Mouse (Mus musculus) neural tube, embryonic 13.5 days (tissue): Measurements from ENCODE around the gene Lypla2. TPM values are rescaled to one million over a fixed set of nuclear protein-coding genes. Genes with fewer than 3 reads are reported as not detected.

Experiments used
- ATAC-seq: fragments of 200-750 bp; cut with Nextera tagmentation; 2 replicates; pipeline ENCODE4 v1.8.0; 2017; ENCODE audit warnings: low read depth, mild to moderate bottlenecking, moderate TSS enrichment, moderate library complexity
- H3K27ac ChIP-seq: fragments of 300-500 bp; sonication (generic); replicated peaks from 2 replicates; pipeline ENCODE4 v1.5.1; 2015; ENCODE audit warnings: moderate library complexity, mild to moderate bottlenecking, inconsistent platforms
- H3K27me3 ChIP-seq: fragments of 300-500 bp; sonication (generic); 2 replicates; pipeline ENCODE4 v1.6.1; 2015; ENCODE audit warnings: mild to moderate bottlenecking, inconsistent platforms
- H3K36me3 ChIP-seq: fragments of 300-500 bp; sonication (generic); 2 replicates; pipeline ENCODE4 v1.6.1; 2015; ENCODE audit warnings: mild to moderate bottlenecking, inconsistent platforms
- H3K4me1 ChIP-seq: fragments of 300-500 bp; sonication (generic); replicated peaks from 2 replicates; pipeline ENCODE4 v1.6.1; 2015; ENCODE audit warnings: inconsistent platforms
- H3K4me2 ChIP-seq: fragments of 300-500 bp; sonication (generic); 2 replicates; pipeline ENCODE4 v1.6.1; 2015; ENCODE audit warnings: inconsistent platforms, mild to moderate bottlenecking, moderate library complexity
- H3K4me3 ChIP-seq: fragments of 300-500 bp; sonication (generic); 2 replicates; pipeline ENCODE4 v1.5.1; 2015; ENCODE audit warnings: mild to moderate bottlenecking, inconsistent platforms
- H3K9ac ChIP-seq: fragments of 300-500 bp; sonication (generic); 2 replicates; pipeline ENCODE4 v1.6.1; 2015; ENCODE audit warnings: moderate library complexity, mild to moderate bottlenecking, inconsistent platforms
- H3K9me3 ChIP-seq: fragments of 300-500 bp; sonication (generic); 2 replicates; pipeline ENCODE4 v1.6.1; 2016; ENCODE audit warnings: inconsistent platforms
- WGBS: fragments of 180-500 bp; shearing (Covaris S2); methylation state at CpG from one replicate; pipeline ENCODE4 v1.1.7; 2015; 5-methylcytosine and 5-hydroxymethylcytosine counted together
- polyA plus RNA-seq: library from polyadenylated mRNA; unstranded; fragments of >200 nt; fragmentation: Nextera tagmentation; extraction: Ambion mirVana; gene quantifications from 2 replicates; pipeline ENCODE4 v1.2.1, GENCODE M21; 2015

The Lypla2 gene
- polyA plus RNA-seq, 1 experiment from 2014 or later = 199 TPM

- peaks cover 19% of the 10 kb centered on the region for H3K4me1 ChIP-seq
- no peaks in the 10 kb centered on the region for H3K27me3 ChIP-seq
- H3K4me2 ChIP-seq = no peak overlapping the region
- H3K27ac ChIP-seq = no peak overlapping the region
- H3K9ac ChIP-seq = no peak overlapping the region
- no peak for ATAC-seq
- H3K9me3 ChIP-seq = no peaks in the 10 kb centered on the region
- WGBS = 90% methylated on average over 5 of the region's 5 CpGs
- no peak overlapping the region for H3K4me3 ChIP-seq
- H3K36me3 ChIP-seq = peaks cover 35% of the 10 kb centered on the region
Observed at GRCm38 (mm10) chr4:135925341-135925740, 47.1 kb downstream of the Lypla2 start.

- H3K36me3 ChIP-seq = peaks cover 33% of the 10 kb centered on the region
- H3K4me3 ChIP-seq = no peak overlapping the region
- H3K4me2 ChIP-seq = no peak overlapping the region
- no peak overlapping the region for H3K27ac ChIP-seq
- 92% methylated on average over 2 of the region's 2 CpGs for WGBS
- H3K27me3 ChIP-seq = no peaks in the 10 kb centered on the region
- H3K4me1 ChIP-seq = peaks cover 19% of the 10 kb centered on the region
- no peak overlapping the region for H3K9ac ChIP-seq
- H3K9me3 ChIP-seq = no peaks in the 10 kb centered on the region
- no peak for ATAC-seq
Observed at GRCm38 (mm10) chr4:135924418-135924817, 48.0 kb downstream of the Lypla2 start.

GRCm38 (mm10) chr4:135922190-135922589 is 50.2 kb downstream of the Lypla2 start:
- H3K36me3 ChIP-seq = peaks cover 33% of the 10 kb centered on the region
- peaks cover 19% of the 10 kb centered on the region for H3K4me1 ChIP-seq
- peak overlapping the region; percentile 61 for H3K4me3 ChIP-seq
- WGBS = 93% methylated on average over 1 of the region's 1 CpGs
- H3K9ac ChIP-seq = peak overlapping the region; percentile 79
- no peaks in the 10 kb centered on the region for H3K27me3 ChIP-seq
- peak overlapping the region; percentile 87 for H3K4me2 ChIP-seq
- ATAC-seq = no peak
- H3K9me3 ChIP-seq = no peaks in the 10 kb centered on the region
- no peak overlapping the region for H3K27ac ChIP-seq

GRCm38 (mm10) chr4:135921257-135922120 is 50.9 kb downstream of the Lypla2 start:
- WGBS = 7% methylated on average over 26 of the region's 26 CpGs

GRCm38 (mm10) chr4:135920304-135921241 is 51.9 kb downstream of the Lypla2 start, which contains the start of gene Fuca1:
TSS of gene Fuca1 (plus strand) at chr4:135920735.
- WGBS = 2% methylated on average over 60 of the region's 60 CpGs
- ATAC-seq = peak; percentile 98
- H3K4me1 ChIP-seq = peaks cover 19% of the 10 kb centered on the region

More at GRCm38 (mm10) chr4:135921257-135922120, 50.9 kb downstream of the Lypla2 start:
- peak; percentile 54 for ATAC-seq
- Histone ChIP-seq H3K9ac (peak overlapping the region; percentile 79), H3K4me1 (peaks cover 19% of the 10 kb centered on the region), H3K4me3 (peak overlapping the region; percentile 61), H3K27ac (peak overlapping the region; percentile 84), H3K27me3 (no peaks in the 10 kb centered on the region), H3K9me3 (no peaks in the 10 kb centered on the region), H3K4me2 (peak overlapping the region; percentile 87), H3K36me3 (peaks cover 28% of the 10 kb centered on the region)

GRCm38 (mm10) chr4:135919280-135919639 is 53.2 kb downstream of the Lypla2 start:
- H3K36me3 ChIP-seq = peaks cover 10% of the 10 kb centered on the region; the same call in 1 of the 2 replicates
- no peaks in the 10 kb centered on the region for H3K27me3 ChIP-seq
- no peak for ATAC-seq
- 89% methylated on average over 3 of the region's 3 CpGs for WGBS
- no peak overlapping the region for H3K9ac ChIP-seq
- H3K4me1 ChIP-seq = peaks cover 19% of the 10 kb centered on the region
- H3K27ac ChIP-seq = no peak overlapping the region
- H3K4me3 ChIP-seq = no peak overlapping the region
- H3K9me3 ChIP-seq = no peaks in the 10 kb centered on the region
- no peak overlapping the region for H3K4me2 ChIP-seq

More at GRCm38 (mm10) chr4:135920304-135921241, 51.9 kb downstream of the Lypla2 start, which contains the start of gene Fuca1:
- Histone ChIP-seq H3K4me3 (peak within 1 kb of the TSS; percentile 61), H3K4me2 (peak within 1 kb of the TSS; percentile 87), H3K9me3 (no peaks in the 10 kb centered on the region), H3K9ac (peak within 1 kb of the TSS; percentile 79), H3K36me3 (peaks cover 18% of the 10 kb centered on the region), H3K27ac (peak within 1 kb of the TSS; percentile 84), H3K27me3 (no peaks in the 10 kb centered on the region)

GRCm38 (mm10) chr4:135918635-135919279 is 53.7 kb downstream of the Lypla2 start:
- H3K9ac ChIP-seq = no peak overlapping the region
- 89% methylated on average over 13 of the region's 13 CpGs for WGBS
- no peak overlapping the region for H3K4me3 ChIP-seq
- H3K27ac ChIP-seq = no peak overlapping the region
- ATAC-seq = no peak
- H3K4me1 ChIP-seq = peaks cover 19% of the 10 kb centered on the region
- no peak overlapping the region for H3K4me2 ChIP-seq
- H3K27me3 ChIP-seq = no peaks in the 10 kb centered on the region
- no peaks in the 10 kb centered on the region for H3K9me3 ChIP-seq
- peaks cover 10% of the 10 kb centered on the region; the same call in 1 of the 2 replicates for H3K36me3 ChIP-seq

Other genes starting within 250 kb of the Lypla2 start
- gene Il22ra1, start 244.5 kb downstream of the Lypla2 start, polyA plus RNA-seq = not detected in 2 replicates
- gene Myom3, start 212.9 kb downstream of the Lypla2 start, polyA plus RNA-seq = 0.33 and 0.83 TPM in 2 replicates
- 198 and 233 TPM in 2 replicates for gene Srsf10, start 116.9 kb downstream of the Lypla2 start, polyA plus RNA-seq
- gene Pnrc2, start 98.8 kb downstream of the Lypla2 start, polyA plus RNA-seq = 109 and 122 TPM in 2 replicates
- gene Cnr2, start 77.2 kb downstream of the Lypla2 start, polyA plus RNA-seq = 0.12 and 0.25 TPM in 2 replicates
- gene Fuca1, start 51.9 kb downstream of the Lypla2 start, polyA plus RNA-seq = 53.8 and 63.6 TPM in 2 replicates
- gene Hmgcl, start 26.2 kb downstream of the Lypla2 start, polyA plus RNA-seq = 58.2 and 59.6 TPM in 2 replicates
- gene Gale, start 8.9 kb downstream of the Lypla2 start, polyA plus RNA-seq = 39.0 and 42.5 TPM in 2 replicates
- gene Pithd1, start 14.6 kb upstream of the Lypla2 start, polyA plus RNA-seq = 59.0 and 65.1 TPM in 2 replicates
- 26.4 and 29.2 TPM in 2 replicates for gene Eloa, start 49.1 kb upstream of the Lypla2 start, polyA plus RNA-seq
- 265 and 313 TPM in 2 replicates for gene Rpl11, start 80.8 kb upstream of the Lypla2 start, polyA plus RNA-seq
- 235 and 273 TPM in 2 replicates for gene Id3, start 170.9 kb upstream of the Lypla2 start, polyA plus RNA-seq
- gene E2f2, start 199.8 kb upstream of the Lypla2 start, polyA plus RNA-seq = 2.5 and 3.3 TPM in 2 replicates
- gene Asap3, start 233.7 kb upstream of the Lypla2 start, polyA plus RNA-seq = 8.6 and 8.8 TPM in 2 replicates